Mouse (Mus musculus) heart, embryonic 11.5 days (tissue): ENCODE data around the gene Oas1e. TPM values are rescaled to one million over a fixed set of nuclear protein-coding genes. Genes with fewer than 3 reads are reported as not detected.

Experiments used
- ATAC-seq: fragments of 200-750 bp; cut with Nextera tagmentation; replicated peaks from 2 replicates; pipeline ENCODE4 v1.8.0; 2017; ENCODE audit warnings: moderate library complexity; ENCODE audit not compliant: insufficient number of reproducible peaks, low FRiP score, low TSS enrichment
- H3K27ac ChIP-seq: fragments of 300-500 bp; sonication (generic); 2 replicates; pipeline ENCODE4 v1.5.1; 2014; ENCODE audit warnings: mild to moderate bottlenecking, low read depth, low read length
- H3K27me3 ChIP-seq: fragments of 300-500 bp; sonication (generic); 2 replicates; pipeline ENCODE4 v1.6.1; 2014; ENCODE audit warnings: mild to moderate bottlenecking, low read length, mixed read lengths; ENCODE audit not compliant: control insufficient read depth, insufficient read depth
- H3K36me3 ChIP-seq: fragments of 300-500 bp; sonication (generic); 2 replicates; pipeline ENCODE4 v1.6.1; 2014; ENCODE audit warnings: mild to moderate bottlenecking, low read length, moderate library complexity, mixed read lengths; ENCODE audit not compliant: control insufficient read depth, insufficient read depth
- H3K4me1 ChIP-seq: fragments of 300-500 bp; sonication (generic); 2 replicates; pipeline ENCODE4 v1.6.1; 2014; ENCODE audit warnings: low read length; ENCODE audit not compliant: control insufficient read depth, insufficient read depth
- H3K4me2 ChIP-seq: fragments of 300-500 bp; sonication (generic); 2 replicates; pipeline ENCODE4 v1.6.1; 2014; ENCODE audit warnings: mild to moderate bottlenecking, moderate library complexity
- H3K4me3 ChIP-seq: fragments of 300-500 bp; sonication (generic); 2 replicates; pipeline ENCODE4 v1.5.1; 2014; ENCODE audit warnings: low read depth, low read length
- H3K9ac ChIP-seq: fragments of 300-500 bp; sonication (generic); 2 replicates; pipeline ENCODE4 v1.6.1; 2014; ENCODE audit warnings: mild to moderate bottlenecking, low read depth, low read length, moderate library complexity
- H3K9me3 ChIP-seq: fragments of 300-500 bp; sonication (generic); replicated peaks from 2 replicates; pipeline ENCODE4 v1.6.1; 2016; ENCODE audit warnings: low read length; ENCODE audit not compliant: control insufficient read depth
- WGBS: fragments of 180-500 bp; shearing (Covaris S2); extraction: QIAGEN DNeasy Blood & Tissue Kit; methylation state at CpG from one replicate; pipeline ENCODE4 v1.1.7; 2014; ENCODE audit not compliant: insufficient replicate concordance; 5-methylcytosine and 5-hydroxymethylcytosine counted together
- polyA plus RNA-seq: library from polyadenylated mRNA; unstranded; fragments of >200 nt; fragmentation: Nextera tagmentation; extraction: Ambion mirVana; gene quantifications from 2 replicates; pipeline ENCODE4 v1.2.1, GENCODE M21; 2014

The Oas1e gene
- polyA plus RNA-seq, 1 experiment from 2014 or later, result not detected

DNA sequence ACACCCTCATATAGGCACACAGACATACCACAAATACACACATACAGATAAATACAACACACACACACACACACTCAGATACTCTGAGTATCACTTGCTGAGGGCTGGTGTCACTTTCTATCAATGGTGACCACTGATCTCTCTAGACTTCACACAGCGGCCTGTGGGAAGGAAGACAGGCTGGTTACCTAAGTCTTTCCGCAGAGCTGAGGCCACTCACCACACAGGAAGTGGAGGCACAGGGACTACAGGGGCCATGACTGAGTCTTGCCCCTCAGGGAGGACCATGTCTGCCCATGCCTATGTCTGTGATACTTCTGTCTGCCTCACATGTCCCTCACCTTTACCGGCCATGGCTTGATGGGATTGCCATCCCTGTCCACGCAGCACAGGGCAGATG, 41.1 kb downstream of the Oas1e start:
- no peak for ATAC-seq
- 66% methylated on average over 4 of the region's 4 CpGs for WGBS
- H3K27me3 ChIP-seq, result peaks cover 4% of the 10 kb centered on the region; the same call in 1 of the 2 replicates
- H3K4me3 ChIP-seq, result no peak overlapping the region
- H3K9me3 ChIP-seq, result no peaks in the 10 kb centered on the region
- no peaks in the 10 kb centered on the region for H3K4me1 ChIP-seq
- no peaks in the 10 kb centered on the region for H3K36me3 ChIP-seq
- H3K9ac ChIP-seq, result no peak overlapping the region
- H3K4me2 ChIP-seq, result no peak overlapping the region
- no peak overlapping the region for H3K27ac ChIP-seq

DNA sequence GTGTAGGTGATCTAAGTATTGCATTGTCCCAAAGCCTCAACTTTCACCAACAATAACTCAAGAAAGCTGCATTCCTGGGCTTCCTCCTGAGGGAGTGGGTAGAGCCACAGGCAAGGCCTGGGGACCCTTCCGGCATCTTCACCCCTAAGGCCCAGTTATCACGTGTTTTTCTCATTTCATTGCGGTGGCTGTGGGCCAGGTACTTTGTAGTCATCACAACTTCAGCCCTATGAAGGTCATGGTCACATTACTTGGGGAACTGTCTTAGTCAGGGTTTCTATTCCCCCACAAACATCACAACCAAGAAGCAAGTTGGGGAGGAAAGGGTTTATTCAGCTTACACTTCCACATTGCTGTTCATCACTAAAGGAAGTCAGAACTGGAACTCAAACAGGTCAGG, 42.5 kb downstream of the Oas1e start:
- no peak overlapping the region for H3K9ac ChIP-seq
- 74% methylated on average over 3 of the region's 3 CpGs for WGBS
- no peaks in the 10 kb centered on the region for H3K36me3 ChIP-seq
- no peaks in the 10 kb centered on the region for H3K4me1 ChIP-seq
- no peak for ATAC-seq
- no peak overlapping the region for H3K4me2 ChIP-seq
- H3K27me3 ChIP-seq, result no peaks in the 10 kb centered on the region
- no peak overlapping the region for H3K27ac ChIP-seq
- H3K9me3 ChIP-seq, result no peaks in the 10 kb centered on the region
- no peak overlapping the region for H3K4me3 ChIP-seq

DNA sequence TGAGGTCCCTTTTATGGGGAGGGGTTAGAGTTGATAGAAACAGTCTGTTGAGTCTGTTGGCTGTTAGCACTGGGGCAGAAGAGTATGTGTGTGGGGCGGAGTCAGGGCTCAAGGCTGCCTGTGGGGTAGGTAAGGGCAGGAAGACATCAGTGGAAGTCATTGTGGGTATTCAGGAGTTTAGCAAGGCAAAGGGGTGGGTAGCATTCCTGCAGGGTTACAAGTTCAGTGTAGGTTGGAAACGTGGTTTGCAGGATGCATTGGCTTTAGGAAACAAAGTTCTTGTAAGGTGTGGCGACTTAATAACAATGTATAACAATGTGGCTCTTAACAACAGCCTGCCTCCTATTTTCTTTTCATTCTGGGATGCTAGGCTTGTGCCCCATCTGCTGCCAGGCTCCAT, 44.1 kb downstream of the Oas1e start:
- Histone ChIP-seq H3K4me2 (no peak overlapping the region), H3K4me3 (no peak overlapping the region), H3K27ac (no peak overlapping the region), H3K4me1 (no peaks in the 10 kb centered on the region), H3K9ac (no peak overlapping the region), H3K27me3 (no peaks in the 10 kb centered on the region; the same call in 1 of the 2 replicates), H3K9me3 (no peaks in the 10 kb centered on the region), H3K36me3 (no peaks in the 10 kb centered on the region)
- 69% methylated on average over 3 of the region's 3 CpGs for WGBS
- ATAC-seq, result no peak

DNA sequence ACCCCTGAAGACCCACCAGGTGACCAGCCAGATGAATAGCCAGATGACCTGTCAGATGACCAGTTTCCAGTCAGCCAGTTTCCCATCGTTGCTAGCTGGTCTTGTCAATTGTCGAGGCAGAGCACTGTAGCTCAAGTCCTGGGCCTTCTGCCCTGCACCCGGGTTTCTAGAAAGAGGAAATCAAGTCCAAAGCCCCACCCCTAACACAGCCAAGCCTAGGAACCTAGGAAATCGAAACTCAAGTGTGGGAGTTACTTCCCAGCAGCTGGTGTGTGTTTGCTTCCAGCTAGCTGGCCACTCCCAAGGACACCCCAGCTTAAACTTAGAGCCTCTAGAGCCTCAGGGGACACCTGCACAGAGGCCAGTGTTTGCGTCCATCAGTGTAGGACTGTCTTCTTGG, 45.6 kb downstream of the Oas1e start, which contains the start of gene Oas2:
Oas2 (minus strand) TSS at position 166 of the 400 bp plus-strand sequence.
- Histone ChIP-seq H3K4me3 (no peak within 1 kb of the TSS), H3K27ac (no peak within 1 kb of the TSS), H3K4me2 (no peak within 1 kb of the TSS), H3K27me3 (no peaks in the 10 kb centered on the region; the same call in 1 of the 2 replicates), H3K9me3 (no peaks in the 10 kb centered on the region), H3K9ac (no peak within 1 kb of the TSS), H3K4me1 (no peaks in the 10 kb centered on the region), H3K36me3 (no peaks in the 10 kb centered on the region)
- 63% methylated on average over 5 of the region's 5 CpGs for WGBS
- no peak for ATAC-seq

DNA sequence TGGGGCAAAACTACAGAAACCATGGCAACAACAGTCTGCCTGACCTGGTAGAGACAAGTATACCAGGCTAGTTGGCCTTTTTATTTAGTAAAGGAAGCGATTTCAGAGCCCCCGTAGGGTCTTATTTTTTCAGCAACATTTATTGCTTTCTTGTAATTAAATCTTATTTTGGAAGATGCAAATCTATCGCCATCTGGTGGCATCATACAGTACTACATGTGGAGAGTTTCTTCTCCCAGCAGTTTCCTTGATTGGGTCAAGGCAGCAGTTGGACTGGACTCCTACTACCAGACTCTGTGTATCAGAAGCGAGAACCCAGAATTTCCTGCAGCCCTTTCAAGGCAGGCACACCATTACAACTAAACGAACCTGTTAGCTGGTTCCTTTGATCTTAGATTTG, 48.9 kb downstream of the Oas1e start:
- Histone ChIP-seq H3K4me3 (no peak overlapping the region), H3K9me3 (no peaks in the 10 kb centered on the region), H3K9ac (no peak overlapping the region), H3K27me3 (peaks cover 5% of the 10 kb centered on the region; the same call in 1 of the 2 replicates), H3K27ac (no peak overlapping the region), H3K4me1 (no peaks in the 10 kb centered on the region), H3K4me2 (no peak overlapping the region), H3K36me3 (no peaks in the 10 kb centered on the region)
- WGBS, result 8% methylated on average over 5 of the region's 5 CpGs
- no peak for ATAC-seq

DNA sequence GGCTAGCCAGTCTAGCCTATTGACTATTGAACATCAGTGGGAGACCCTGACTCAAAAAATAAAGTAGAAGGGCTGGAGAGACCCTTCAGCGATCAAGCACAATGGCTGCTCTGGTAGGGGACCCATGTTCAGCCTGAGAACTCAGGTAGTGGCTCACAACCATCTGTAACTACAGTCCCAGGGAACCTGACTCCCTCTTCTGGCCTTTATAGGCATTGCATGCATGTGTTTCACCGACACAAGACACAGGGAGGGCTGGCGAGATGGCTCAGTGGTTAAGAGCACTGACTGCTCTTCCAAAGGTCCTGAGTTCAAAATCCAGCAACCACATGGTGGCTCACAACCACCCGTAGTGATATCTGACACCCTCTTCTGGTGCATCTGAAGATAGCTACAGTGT, 53.2 kb downstream of the Oas1e start:
- Histone ChIP-seq H3K27ac (no peak overlapping the region), H3K9me3 (no peaks in the 10 kb centered on the region), H3K36me3 (no peaks in the 10 kb centered on the region), H3K9ac (no peak overlapping the region), H3K27me3 (peaks cover 5% of the 10 kb centered on the region; the same call in 1 of the 2 replicates), H3K4me2 (no peak overlapping the region), H3K4me3 (no peak overlapping the region), H3K4me1 (no peaks in the 10 kb centered on the region)
- WGBS, result 28% methylated on average over 4 of the region's 4 CpGs
- no peak for ATAC-seq

Other genes with a start within 250 kb of the Oas1e start
- 18.1 and 19.1 TPM in 2 replicates for gene Tpcn1, start 206.9 kb downstream of the Oas1e start, polyA plus RNA-seq
- gene Iqcd, start 206.5 kb downstream of the Oas1e start, polyA plus RNA-seq, result 0.18 and 0.54 TPM in 2 replicates
- gene Rita1, start 182.9 kb downstream of the Oas1e start, polyA plus RNA-seq, result 5.6 and 7.9 TPM in 2 replicates
- gene Ddx54, start 182.8 kb downstream of the Oas1e start, polyA plus RNA-seq, result 22.2 and 23.5 TPM in 2 replicates
- gene Cfap73, start 161.3 kb downstream of the Oas1e start, polyA plus RNA-seq, result not detected in 2 replicates
- 0.27 and 0.30 TPM in 2 replicates for gene Rasal1, start 146.7 kb downstream of the Oas1e start, polyA plus RNA-seq
- gene Dtx1, start 83.6 kb downstream of the Oas1e start, polyA plus RNA-seq, result 0.45 and 0.53 TPM in 2 replicates
- gene Oas2, start 45.7 kb downstream of the Oas1e start, polyA plus RNA-seq, result 0.07 and 0.13 TPM in 2 replicates
- gene Oas3, start 17.9 kb downstream of the Oas1e start, polyA plus RNA-seq, result 0.09 and 0.11 TPM in 2 replicates
- 0.49 and 0.54 TPM in 2 replicates for gene Oas1c, start 17.0 kb upstream of the Oas1e start, polyA plus RNA-seq
- not detected in 2 replicates for gene Oas1f, start 51.8 kb upstream of the Oas1e start, polyA plus RNA-seq
- gene Oas1h, start 65.9 kb upstream of the Oas1e start, polyA plus RNA-seq, result not detected in 2 replicates
- not detected in 2 replicates for gene Oas1g, start 92.1 kb upstream of the Oas1e start, polyA plus RNA-seq
- gene Oas1a, start 112.0 kb upstream of the Oas1e start, polyA plus RNA-seq, result 0.24 TPM in 1 of 2 replicates, not detected in the other
- not detected in 2 replicates for gene Oas1d, start 119.0 kb upstream of the Oas1e start, polyA plus RNA-seq
- not detected in 2 replicates for gene Rph3a, start 214.6 kb upstream of the Oas1e start, polyA plus RNA-seq